Comparison of ENCODE assay signal across 9 mouse cellular contexts in the genomic region with DNA sequence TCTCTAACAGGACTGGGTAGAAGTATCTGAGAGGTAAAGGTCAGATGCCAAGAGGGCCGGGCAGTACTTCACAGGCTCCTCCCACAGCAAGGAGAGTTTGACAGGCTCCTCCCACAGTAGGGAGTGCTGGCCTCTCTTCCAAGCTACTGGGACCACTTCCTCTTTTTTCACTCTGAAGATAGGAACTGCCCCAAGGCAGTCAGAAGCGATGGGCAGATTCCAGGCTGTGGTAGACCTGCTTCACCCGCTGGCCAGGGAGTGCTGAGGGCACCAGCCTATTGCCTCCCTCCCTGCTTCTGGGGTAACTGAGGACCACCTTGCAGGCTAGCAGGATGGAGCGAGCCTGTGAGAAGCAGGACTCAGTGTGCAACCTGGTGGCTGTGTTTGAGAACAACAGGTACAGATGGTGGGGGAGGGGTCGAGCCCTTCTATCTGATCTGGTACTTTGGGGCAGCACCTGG. TPM values are rescaled to one million over a fixed set of nuclear protein-coding genes. Genes with fewer than 3 reads are reported as not detected.
DNase-seq lines count a peak whose midpoint lies in the region; ATAC-seq and TF ChIP-seq lines count a peak whose summit lies in the region.
"Had no signal": no experiment of that assay in that cellular context is flagged by ENCODE, and none has a peak within 500 bp of the region (broad histone marks: within the 10 kb centered on the region; RNA-seq: fewer than 3 reads in every experiment).

A gene (plus strand): TSS at position 154 of the 461 bp plus-strand sequence.

- TF ChIP-seq CTCF in ES-Bruce4 (IDR thresholded peaks at IDR 0.05; ENCODE audit: low read depth, low read length) = peak; percentile 44

- no peak for ATAC-seq in heart, embryonic 15.5 days (replicated peaks; ENCODE audit: insufficient number of reproducible peaks, insufficient read depth, low FRiP score, low read depth)
- no peak for ATAC-seq in lung, embryonic 15.5 days (ENCODE audit: borderline replicate concordance, extremely low read depth, low FRiP score, low TSS enrichment)

- whole genome bisulfite sequencing in heart, embryonic 15.5 days = 22% methylated on average over 5 of the region's 5 CpGs
- 14% methylated on average over 5 of the region's 5 CpGs for WGBS in lung, embryonic 15.5 days

- peak within 1 kb of the TSS; percentile 32; the same call in 1 of the 2 replicates for H3K27ac ChIP-seq in ES-Bruce4 (ENCODE audit: insufficient read depth, low read length)
- no peak within 1 kb of the TSS for H3K27ac ChIP-seq in heart, embryonic 15.5 days
- no peak within 1 kb of the TSS for H3K27ac ChIP-seq in lung, embryonic 15.5 days
- H3K27ac ChIP-seq: limb, embryonic 15.5 days had no signal

- DNase-seq in heart, adult 18-20 months = peak; percentile 33 to 66
- DNase-seq in heart, adult 8-10 months (ENCODE audit: low spot score) = no peak
- DNase-seq in neural tube, embryonic 10.5 days (ENCODE audit: extremely low spot score, low spot score) = no peak
- no peak for DNase-seq in layer of hippocampus, postnatal 36 days
- DNase-seq in adrenal gland, postnatal 14 days = no peak

- peak within 1 kb of the TSS; percentile 22; the same call in 1 of the 2 replicates for H3K4me2 ChIP-seq in heart, embryonic 15.5 days
- H3K4me2 ChIP-seq in lung, embryonic 15.5 days = no peak within 1 kb of the TSS
- H3K4me2 ChIP-seq: limb, embryonic 15.5 days had no signal

- peak within 1 kb of the TSS; percentile 39 for H3K4me3 ChIP-seq in ES-Bruce4 (ENCODE audit: low read depth, low read length)
- peak within 1 kb of the TSS; percentile 16; the same call in 1 of the 2 replicates for H3K4me3 ChIP-seq in heart, embryonic 15.5 days
- H3K4me3 ChIP-seq in lung, embryonic 15.5 days = no peak within 1 kb of the TSS
- H3K4me3 ChIP-seq: limb, embryonic 15.5 days had no signal

- no peaks in the 10 kb centered on the region for H3K9me3 ChIP-seq in ES-Bruce4 (replicated peaks; ENCODE audit: control insufficient read depth, insufficient read depth, low read length, poor library complexity, severe bottlenecking)
- H3K9me3 ChIP-seq in heart, embryonic 15.5 days (replicated peaks) = no peaks in the 10 kb centered on the region
- H3K9me3 ChIP-seq in lung, embryonic 15.5 days = no peaks in the 10 kb centered on the region
- H3K9me3 ChIP-seq: limb, embryonic 15.5 days had no signal

- TF ChIP-seq EP300 in ES-Bruce4 (IDR thresholded peaks at IDR 0.05; ENCODE audit: insufficient read depth, low read depth, low read length) = no peak

- no peak for TF ChIP-seq POLR2A in ES-Bruce4 (IDR thresholded peaks at IDR 0.05; ENCODE audit: insufficient read depth, low read length)

- H3K36me3 ChIP-seq in ES-Bruce4 (ENCODE audit: control insufficient read depth, insufficient read depth, low read length, poor library complexity, severe bottlenecking) = no peaks in the 10 kb centered on the region
- no peaks in the 10 kb centered on the region for H3K36me3 ChIP-seq in heart, embryonic 15.5 days
- no peaks in the 10 kb centered on the region for H3K36me3 ChIP-seq in lung, embryonic 15.5 days
- H3K36me3 ChIP-seq: limb, embryonic 15.5 days had no signal

- H3K9ac ChIP-seq in ES-Bruce4 (ENCODE audit: low read depth, poor library complexity, severe bottlenecking) = no peak within 1 kb of the TSS
- no peak within 1 kb of the TSS for H3K9ac ChIP-seq in heart, embryonic 15.5 days
- no peak within 1 kb of the TSS for H3K9ac ChIP-seq in lung, embryonic 15.5 days
- H3K9ac ChIP-seq: limb, embryonic 15.5 days had no signal

- H3K4me1 ChIP-seq in ES-Bruce4 (ENCODE audit: control insufficient read depth, insufficient read depth, low read length) = peaks cover 3% of the 10 kb centered on the region
- H3K4me1 ChIP-seq in heart, embryonic 15.5 days (replicated peaks) = peaks cover 27% of the 10 kb centered on the region
- H3K4me1 ChIP-seq in lung, embryonic 15.5 days = peaks cover 23% of the 10 kb centered on the region

- H3K27me3 ChIP-seq in ES-Bruce4 (ENCODE audit: control insufficient read depth, insufficient read depth, low read length, poor library complexity, severe bottlenecking) = no peaks in the 10 kb centered on the region
- H3K27me3 ChIP-seq in heart, embryonic 15.5 days = no peaks in the 10 kb centered on the region
- H3K27me3 ChIP-seq in lung, embryonic 15.5 days = no peaks in the 10 kb centered on the region
- H3K27me3 ChIP-seq: limb, embryonic 15.5 days had no signal

RNA-seq across cellular contexts. Expression of the gene that starts here (rescaled TPM):
- 1 to 10 TPM; 1.5 to 2.6 TPM for total RNA-seq in heart, adult 18-20 months (2021)
- 1 to 10 TPM in 3 of 4 experiments, under 1 TPM in 1; 0.75 to 3.6 (median 1.5) TPM for total RNA-seq in heart, adult 8-10 months (2022)
- polyA plus RNA-seq in ES-Bruce4 (2011; ENCODE audit: insufficient read depth, insufficient read length, low read depth, missing spikeins) = 4.6 and 5.1 TPM in 2 replicates
- 3.0 and 7.0 TPM in 2 replicates for polyA plus RNA-seq in heart, embryonic 15.5 days (2015; fragmentation: Nextera tagmentation; extraction: Ambion mirVana)
- 19.1 and 21.7 TPM in 2 replicates for polyA plus RNA-seq in lung, embryonic 15.5 days (2015; fragmentation: Nextera tagmentation; extraction: Ambion mirVana)
- 1 to 10 TPM; 4.2 to 6.9 TPM for total RNA-seq in layer of hippocampus, postnatal 36 days (2021)
- 2.2 and 11.5 TPM in 2 replicates for total RNA-seq in adrenal gland, postnatal 14 days (2021)

Comparison
In these comparisons a context has a peak if more than half of its experiments do, and no peak if none do; other contexts are left out.
1. DNase-seq: peak in heart, adult 18-20 months (2 of 2); none in heart, adult 8-10 months (single experiment), neural tube, embryonic 10.5 days (single experiment), layer of hippocampus, postnatal 36 days (0 of 2) and adrenal gland, postnatal 14 days (single experiment).